In genomic region chr12:109716991-109717390, GRCm38 (mm10) we compare ENCODE assay signal across 27 mouse cellular contexts.
DNase-seq lines count a peak whose midpoint lies in the region; ATAC-seq lines count a peak whose summit lies in the region.
"Had no signal": no experiment of that assay in that cellular context is flagged by ENCODE, and none has a peak within 500 bp of the region (broad histone marks: within the 10 kb centered on the region; RNA-seq: fewer than 3 reads in every experiment).

No protein-coding gene starts in this region.

- no peak overlapping the region for H3K4me3 ChIP-seq in forebrain, embryonic 11.5 days (ENCODE audit: low read depth, low read length)
- H3K4me3 ChIP-seq in forebrain, embryonic 12.5 days (replicated peaks): no peak overlapping the region
- H3K4me3 ChIP-seq in liver, embryonic 11.5 days (ENCODE audit: low read depth, low read length): no peak overlapping the region
- H3K4me3 ChIP-seq in midbrain, embryonic 11.5 days (ENCODE audit: low read depth, low read length): no peak overlapping the region
- H3K4me3 ChIP-seq in midbrain, embryonic 16.5 days (ENCODE audit: low read depth, low read length): no peak overlapping the region
- H3K4me3 ChIP-seq: embryonic facial prominence, embryonic 10.5 days; embryonic facial prominence, embryonic 12.5 days; forebrain, embryonic 13.5 days; forebrain, embryonic 15.5 days had no signal

- H3K36me3 ChIP-seq in forebrain, embryonic 11.5 days (ENCODE audit: control insufficient read depth, insufficient read depth, low read length): no peaks in the 10 kb centered on the region; the same call in none of the 2 replicates
- peaks cover 67% of the 10 kb centered on the region for H3K36me3 ChIP-seq in forebrain, embryonic 12.5 days (replicated peaks)
- H3K36me3 ChIP-seq in liver, embryonic 11.5 days (ENCODE audit: control insufficient read depth, insufficient read depth, low read length): peaks cover under 1% of the 10 kb centered on the region; the same call in 1 of the 2 replicates
- peaks cover 2% of the 10 kb centered on the region for H3K36me3 ChIP-seq in midbrain, embryonic 11.5 days (ENCODE audit: control insufficient read depth, insufficient read depth, low read length)
- peaks cover 25% of the 10 kb centered on the region for H3K36me3 ChIP-seq in midbrain, embryonic 16.5 days (ENCODE audit: control insufficient read depth, insufficient read depth, low read length)
- H3K36me3 ChIP-seq: G1E had no signal

- no peak overlapping the region for H3K9ac ChIP-seq in forebrain, embryonic 11.5 days (ENCODE audit: low read length)
- no peak overlapping the region for H3K9ac ChIP-seq in forebrain, embryonic 12.5 days
- no peak overlapping the region for H3K9ac ChIP-seq in liver, embryonic 11.5 days (ENCODE audit: low read depth, low read length)
- H3K9ac ChIP-seq in midbrain, embryonic 11.5 days (ENCODE audit: low read length): no peak overlapping the region
- no peak overlapping the region for H3K9ac ChIP-seq in midbrain, embryonic 16.5 days (ENCODE audit: low read depth, low read length)
- H3K9ac ChIP-seq: embryonic facial prominence, embryonic 12.5 days; forebrain, embryonic 13.5 days; forebrain, embryonic 15.5 days; forebrain, postnatal 0 days had no signal

- no peak for ATAC-seq in forebrain, embryonic 11.5 days (replicated peaks; ENCODE audit: low FRiP score)
- no peak for ATAC-seq in forebrain, embryonic 12.5 days (ENCODE audit: low FRiP score)
- no peak for ATAC-seq in liver, embryonic 11.5 days (replicated peaks; ENCODE audit: low FRiP score)
- ATAC-seq in midbrain, embryonic 11.5 days (ENCODE audit: low FRiP score): no peak
- no peak for ATAC-seq in midbrain, embryonic 16.5 days
- ATAC-seq: CD4-positive, CD25-positive, alpha-beta regulatory T cell, adult 4 months; forebrain, embryonic 13.5 days; forebrain, embryonic 15.5 days; forebrain, postnatal 0 days; Patski had no signal

- no peak overlapping the region for H3K4me2 ChIP-seq in forebrain, embryonic 11.5 days (ENCODE audit: low read depth, low read length, severe bottlenecking)
- H3K4me2 ChIP-seq in forebrain, embryonic 12.5 days: no peak overlapping the region
- H3K4me2 ChIP-seq in liver, embryonic 11.5 days: no peak overlapping the region
- no peak overlapping the region for H3K4me2 ChIP-seq in midbrain, embryonic 11.5 days
- H3K4me2 ChIP-seq in midbrain, embryonic 16.5 days (ENCODE audit: low read length): no peak overlapping the region
- H3K4me2 ChIP-seq: embryonic facial prominence, embryonic 12.5 days; forebrain, embryonic 13.5 days; forebrain, embryonic 15.5 days had no signal

- peak; percentile 40 for DNase-seq in forebrain, embryonic 11.5 days (ENCODE audit: low spot score)
- DNase-seq in liver (peak; percentile 3), R1 (ENCODE audit: low read depth, low spot score) (peak; percentile 50)
- DNase-seq in liver, embryonic 11.5 days (ENCODE audit: low spot score): no peak
- peak; percentile 53 for DNase-seq in midbrain, embryonic 11.5 days (ENCODE audit: low spot score, missing footprints)
- DNase-seq: adrenal gland, adult 2 months; adrenal gland, postnatal 10 days; adrenal gland, postnatal 25 days; B cell, adult 2 months; cerebellum, adult 11 months; cerebellum, adult 18-20 months; cerebellum, adult 8-10 months; cerebellum, adult 9-11 months; cerebellum, postnatal 14 days; cerebellum, postnatal 36 days; embryo, embryonic 11 days; forebrain, postnatal 0 days had no signal

- H3K9me3 ChIP-seq in forebrain, embryonic 11.5 days (ENCODE audit: control insufficient read depth, low read length): no peaks in the 10 kb centered on the region
- no peaks in the 10 kb centered on the region for H3K9me3 ChIP-seq in forebrain, embryonic 12.5 days
- no peaks in the 10 kb centered on the region for H3K9me3 ChIP-seq in liver, embryonic 11.5 days (ENCODE audit: control insufficient read depth, low read length)
- no peaks in the 10 kb centered on the region for H3K9me3 ChIP-seq in midbrain, embryonic 11.5 days (ENCODE audit: control insufficient read depth, low read length)
- H3K9me3 ChIP-seq in midbrain, embryonic 16.5 days (replicated peaks; ENCODE audit: control insufficient read depth, low read length, poor library complexity, severe bottlenecking): no peaks in the 10 kb centered on the region
- H3K9me3 ChIP-seq: embryonic facial prominence, embryonic 10.5 days; embryonic facial prominence, embryonic 12.5 days; forebrain, embryonic 13.5 days; forebrain, embryonic 15.5 days had no signal

- H3K4me1 ChIP-seq in forebrain, embryonic 11.5 days (replicated peaks; ENCODE audit: control insufficient read depth, insufficient read depth, low read length): no peaks in the 10 kb centered on the region
- H3K4me1 ChIP-seq in forebrain, embryonic 12.5 days: no peaks in the 10 kb centered on the region
- no peaks in the 10 kb centered on the region for H3K4me1 ChIP-seq in liver, embryonic 11.5 days (replicated peaks; ENCODE audit: control insufficient read depth, insufficient read depth, low read length)
- H3K4me1 ChIP-seq in midbrain, embryonic 11.5 days (ENCODE audit: control insufficient read depth, insufficient read depth, low read length): no peaks in the 10 kb centered on the region
- H3K4me1 ChIP-seq in midbrain, embryonic 16.5 days (ENCODE audit: control insufficient read depth, insufficient read depth, low read length): no peaks in the 10 kb centered on the region
- H3K4me1 ChIP-seq: embryonic facial prominence, embryonic 10.5 days; embryonic facial prominence, embryonic 12.5 days; forebrain, embryonic 15.5 days had no signal

- no peak overlapping the region for H3K27ac ChIP-seq in forebrain, embryonic 11.5 days (ENCODE audit: low read depth, low read length)
- no peak overlapping the region for H3K27ac ChIP-seq in forebrain, embryonic 12.5 days
- no peak overlapping the region for H3K27ac ChIP-seq in liver, embryonic 11.5 days (ENCODE audit: low read depth, low read length)
- H3K27ac ChIP-seq in midbrain, embryonic 11.5 days (ENCODE audit: low read depth, low read length): no peak overlapping the region
- H3K27ac ChIP-seq in midbrain, embryonic 16.5 days (ENCODE audit: low read length): no peak overlapping the region
- H3K27ac ChIP-seq: embryonic facial prominence, embryonic 10.5 days; embryonic facial prominence, embryonic 12.5 days; forebrain, embryonic 13.5 days; forebrain, embryonic 15.5 days had no signal

- 97% methylated on average over 20 of the region's 20 CpGs for WGBS in forebrain, embryonic 11.5 days
- WGBS in forebrain, embryonic 12.5 days: 97% methylated on average over 20 of the region's 20 CpGs
- WGBS in liver, embryonic 11.5 days: 90% methylated on average over 20 of the region's 20 CpGs
- 95% methylated on average over 20 of the region's 20 CpGs for WGBS in midbrain, embryonic 11.5 days
- WGBS in midbrain, embryonic 16.5 days: 98% methylated on average over 20 of the region's 20 CpGs

- no peaks in the 10 kb centered on the region for H3K27me3 ChIP-seq in forebrain, embryonic 11.5 days (ENCODE audit: control insufficient read depth, insufficient read depth, low read length)
- no peaks in the 10 kb centered on the region for H3K27me3 ChIP-seq in forebrain, embryonic 12.5 days
- H3K27me3 ChIP-seq in liver, embryonic 11.5 days (replicated peaks; ENCODE audit: control insufficient read depth, insufficient read depth, low read length): no peaks in the 10 kb centered on the region
- H3K27me3 ChIP-seq in midbrain, embryonic 11.5 days (ENCODE audit: control insufficient read depth, insufficient read depth, low read length): no peaks in the 10 kb centered on the region
- H3K27me3 ChIP-seq in midbrain, embryonic 16.5 days (ENCODE audit: control insufficient read depth, insufficient read depth, low read depth, low read length): no peaks in the 10 kb centered on the region
- H3K27me3 ChIP-seq: CH12.LX; embryonic facial prominence, embryonic 12.5 days; forebrain, embryonic 13.5 days; forebrain, embryonic 15.5 days; Patski had no signal
